Mouse (Mus musculus) kidney, adult 2 months (tissue): ENCODE results near the gene Ppfibp1. TPM values are rescaled to one million over a fixed set of nuclear protein-coding genes. Genes with fewer than 3 reads are reported as not detected.

Source experiments
- DNase-seq: peaks from one replicate; pipeline ENCODE4 v3.0.0; 2021
- H3K27ac ChIP-seq: fragments of 200-500 bp; 2 replicates; pipeline ENCODE4 v1.5.1; 2012; ENCODE audit warnings: low read depth, low read length, control low read depth, inconsistent platforms; ENCODE audit not compliant: insufficient read depth
- H3K27me3 ChIP-seq: fragments of 200-500 bp; replicated peaks from 2 replicates; pipeline ENCODE4 v1.6.1; 2012; ENCODE audit warnings: mild to moderate bottlenecking, moderate library complexity, low read length, inconsistent platforms; ENCODE audit not compliant: control insufficient read depth, insufficient read depth
- H3K36me3 ChIP-seq: fragments of 200-500 bp; 2 replicates; pipeline ENCODE4 v1.6.1; 2012; ENCODE audit warnings: mild to moderate bottlenecking, moderate library complexity, low read length, inconsistent platforms; ENCODE audit not compliant: control insufficient read depth, insufficient read depth
- H3K4me1 ChIP-seq: fragments of 200-500 bp; 2 replicates; pipeline ENCODE4 v1.6.1; 2011; ENCODE audit warnings: low read length; ENCODE audit not compliant: control insufficient read depth, insufficient read depth
- H3K4me3 ChIP-seq: fragments of 200-500 bp; 2 replicates; pipeline ENCODE4 v1.5.1; 2011; ENCODE audit warnings: mild to moderate bottlenecking, low read depth, low read length, control low read depth; ENCODE audit not compliant: insufficient read depth
- CTCF ChIP-seq: fragments of 200-500 bp; conservative IDR thresholded peaks from 2 replicates; pipeline ENCODE4 v1.5.1; 2011; ENCODE audit warnings: low read depth, mild to moderate bottlenecking, control low read depth, low read length, moderate library complexity, mixed read lengths; ENCODE audit not compliant: insufficient read depth, insufficient read length
- POLR2A ChIP-seq: fragments of 200-500 bp; IDR thresholded peaks from one replicate; pipeline ENCODE4 v1.6.1; 2011; ENCODE audit warnings: low read depth, low read length, control low read depth
- WGBS: fragments of 180-500 bp; shearing (Covaris S2); methylation state at CpG from one replicate; pipeline ENCODE4 v1.1.7; 2018; 5-methylcytosine and 5-hydroxymethylcytosine counted together
- polyA plus RNA-seq: library from polyadenylated mRNA; depleted of rRNA; stranded (reverse); fragments of >200 nt; gene quantifications from 2 replicates; pipeline ENCODE4 v1.2.3, GENCODE M21; 2012

The Ppfibp1 gene
- polyA plus RNA-seq, 1 experiment = 23.4 TPM

DNA sequence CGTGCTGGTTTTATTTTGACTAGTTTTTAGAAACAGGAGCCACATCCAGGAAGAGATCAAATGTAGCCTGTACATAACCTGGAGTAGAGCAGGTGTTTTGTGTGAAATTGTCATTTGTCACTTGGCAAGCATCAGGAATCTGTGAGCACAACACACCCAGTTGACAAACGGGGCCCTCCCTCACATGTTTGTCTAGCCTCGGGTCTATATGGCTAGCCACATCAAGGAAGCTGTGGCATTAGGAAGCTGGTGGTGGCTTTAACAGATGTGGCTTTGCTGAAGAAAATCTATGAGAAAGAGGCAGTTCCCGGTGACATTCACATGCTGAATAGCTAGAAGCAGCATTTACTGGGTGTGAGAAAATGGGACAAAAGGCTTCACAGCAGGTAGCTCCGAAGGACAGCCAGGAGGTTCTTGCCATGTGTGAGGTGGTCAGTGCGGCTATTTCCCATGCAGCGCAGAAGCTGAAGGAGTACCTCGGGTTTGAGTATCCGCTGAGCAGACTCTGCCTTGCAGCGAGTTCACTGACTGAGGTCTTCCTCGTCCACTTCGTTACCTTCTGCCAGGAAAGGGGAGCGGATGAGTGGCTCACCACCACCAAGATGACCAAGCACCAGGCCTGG, 144.1 kb downstream of the Ppfibp1 start, which contains the start of gene Rep15:
TSS of gene Rep15 (plus strand) at position 282 of the 623 bp plus-strand sequence.
- no peak for DNase-seq
- Histone ChIP-seq H3K4me3 (no peak within 1 kb of the TSS), H3K27ac (no peak within 1 kb of the TSS), H3K27me3 (no peaks in the 10 kb centered on the region), H3K36me3 (no peaks in the 10 kb centered on the region; the same call in 1 of the 2 replicates), H3K4me1 (no peaks in the 10 kb centered on the region)
- WGBS = 66% methylated on average over 13 of the region's 13 CpGs
- TF ChIP-seq POLR2A (no peak), CTCF (no peak)

DNA sequence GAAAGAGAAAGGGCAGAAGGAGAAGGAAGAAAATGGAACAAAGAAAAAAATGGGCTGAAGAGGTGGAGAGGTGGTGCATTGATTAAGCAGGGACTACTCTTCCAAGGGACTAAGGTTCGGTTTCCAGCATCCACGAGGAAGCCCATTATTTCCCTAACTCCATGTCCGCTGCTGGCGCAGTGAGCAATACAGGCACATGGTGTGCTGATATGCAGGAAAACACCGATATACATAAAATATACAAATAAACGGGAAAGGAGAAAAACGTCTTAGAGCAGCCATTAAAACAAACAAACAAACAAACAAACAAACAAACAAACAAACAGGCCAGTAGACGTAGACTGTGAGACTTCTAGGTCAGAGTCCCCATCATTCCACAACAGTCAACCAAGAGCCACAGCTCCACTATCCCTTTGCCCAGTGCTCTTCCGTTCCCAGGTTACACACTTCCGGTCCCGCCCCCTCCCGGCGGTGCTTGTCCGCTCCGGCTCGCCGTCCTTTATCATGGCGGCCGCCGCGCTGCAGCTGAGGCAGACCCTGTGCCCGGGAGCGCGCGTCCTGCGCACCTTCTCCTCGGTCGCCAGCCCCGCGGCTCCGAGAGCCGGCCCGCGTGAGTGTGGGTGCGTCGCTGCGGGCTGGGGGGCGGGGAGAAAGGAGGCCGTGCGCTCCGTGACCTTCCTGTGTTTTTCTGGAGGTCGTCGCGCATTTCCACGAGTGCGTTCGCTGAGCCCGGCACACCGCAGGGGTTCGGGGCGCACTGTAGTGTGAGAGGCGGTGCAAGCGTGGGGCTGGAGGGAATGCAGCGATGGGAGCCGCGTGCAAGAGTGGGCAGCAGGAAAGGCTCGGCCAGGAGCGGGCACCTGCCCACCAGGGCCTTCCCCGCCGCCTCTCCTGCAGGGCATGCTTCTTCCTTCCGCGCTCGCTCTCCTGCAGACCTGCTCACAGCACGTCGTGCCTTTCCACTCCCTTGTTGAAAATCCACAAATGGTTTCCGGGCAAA, 154.3 kb downstream of the Ppfibp1 start, which contains the start of gene Mrps35:
TSS of gene Mrps35 (plus strand) at position 474 of the 1,000 bp plus-strand sequence.
- peak; percentile 94 for DNase-seq
- no peaks in the 10 kb centered on the region for H3K36me3 ChIP-seq
- WGBS = 3% methylated on average over 66 of the region's 66 CpGs
- peak within 1 kb of the TSS; percentile 87 for H3K27ac ChIP-seq
- no peaks in the 10 kb centered on the region for H3K27me3 ChIP-seq
- TF ChIP-seq CTCF (no peak), POLR2A (peak; percentile 74)
- H3K4me1 ChIP-seq = peaks cover 7% of the 10 kb centered on the region; the same call in 1 of the 2 replicates
- peak within 1 kb of the TSS; percentile 95 for H3K4me3 ChIP-seq

DNA sequence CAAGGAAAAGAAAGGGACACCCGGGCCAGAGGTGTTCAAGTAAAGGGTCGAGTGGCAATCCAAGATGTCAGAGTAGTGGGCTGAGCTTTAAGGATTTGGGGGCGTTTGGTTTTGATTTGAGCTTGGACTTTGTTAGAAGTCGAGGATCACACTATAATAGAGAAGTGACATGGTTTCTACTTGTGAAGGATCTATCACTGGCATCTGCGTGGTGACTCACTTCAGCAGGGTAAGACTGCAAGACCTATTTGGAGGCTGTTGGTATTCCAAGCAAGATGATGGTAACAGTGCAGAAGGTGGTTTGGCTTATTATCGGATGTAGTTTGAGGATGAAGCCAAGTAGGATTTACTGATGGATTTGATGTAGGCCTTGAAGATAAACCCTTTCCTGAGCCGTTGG, 155.3 kb downstream of the Ppfibp1 start:
- TF ChIP-seq CTCF (no peak), POLR2A (no peak)
- Histone ChIP-seq H3K36me3 (no peaks in the 10 kb centered on the region), H3K27ac (no peak overlapping the region), H3K27me3 (no peaks in the 10 kb centered on the region), H3K4me1 (peaks cover 7% of the 10 kb centered on the region; the same call in 1 of the 2 replicates), H3K4me3 (peak overlapping the region; percentile 95)
- WGBS = 47% methylated on average over 7 of the region's 7 CpGs
- DNase-seq = no peak

DNA sequence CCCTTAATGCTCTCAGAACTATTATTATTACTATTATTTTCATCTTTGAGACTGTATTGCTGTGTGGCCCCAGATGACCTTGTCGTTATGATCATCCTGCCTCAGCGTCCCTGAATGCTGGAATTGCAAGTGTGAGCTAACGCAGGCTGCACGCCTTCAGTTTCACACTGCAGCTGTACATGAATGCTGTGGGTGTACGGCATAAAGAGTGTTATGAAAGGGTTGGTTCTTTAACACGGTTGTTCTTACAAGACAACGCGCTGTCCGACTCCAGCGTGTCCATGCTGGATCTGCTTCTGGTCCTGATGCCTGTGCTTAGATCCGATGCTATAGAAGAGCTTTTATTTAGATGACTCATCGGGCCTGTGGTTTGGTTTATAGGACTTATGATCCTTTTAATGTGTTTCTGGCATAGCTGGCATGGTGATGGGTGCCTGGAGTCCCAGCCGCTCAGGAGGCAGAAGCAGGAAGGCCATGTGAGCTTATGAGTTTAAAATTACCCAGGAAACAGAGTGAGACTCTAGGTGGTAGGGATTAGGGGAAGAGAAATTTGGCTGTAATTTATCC, 161.0 kb downstream of the Ppfibp1 start:
- Histone ChIP-seq H3K27ac (no peak overlapping the region), H3K36me3 (0 out of 2 replicates have a peak, but pooled peaks cover 3% of the 10 kb centered on the region), H3K27me3 (no peaks in the 10 kb centered on the region), H3K4me1 (peaks cover 5% of the 10 kb centered on the region; the same call in 1 of the 2 replicates), H3K4me3 (no peak overlapping the region)
- DNase-seq = no peak
- TF ChIP-seq CTCF = no peak
- TF ChIP-seq POLR2A = no peak
- 95% methylated on average over 13 of the region's 13 CpGs for WGBS

DNA sequence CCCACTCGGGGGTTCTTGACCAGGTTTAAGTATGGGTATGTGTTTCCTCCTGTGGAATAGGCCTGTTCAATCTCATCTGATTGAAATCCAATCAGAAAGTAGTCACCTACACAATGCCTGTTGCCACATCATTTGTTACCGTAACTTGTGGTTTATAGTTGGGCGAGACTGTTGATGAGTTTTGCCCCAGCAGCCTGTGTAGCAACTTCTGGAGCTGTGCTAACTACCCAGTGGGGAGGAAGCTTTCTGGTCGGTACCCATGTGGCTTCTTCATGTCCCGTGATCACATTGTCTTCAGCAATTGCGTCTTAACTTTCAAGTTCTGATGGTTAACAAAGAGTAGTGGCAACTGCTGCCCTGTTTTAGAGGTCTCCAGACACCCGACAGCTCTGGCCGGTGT, 163.4 kb downstream of the Ppfibp1 start:
- Histone ChIP-seq H3K27me3 (no peaks in the 10 kb centered on the region), H3K4me1 (peaks cover 5% of the 10 kb centered on the region; the same call in 1 of the 2 replicates), H3K4me3 (no peak overlapping the region), H3K27ac (no peak overlapping the region), H3K36me3 (0 out of 2 replicates have a peak, but pooled peaks cover 3% of the 10 kb centered on the region)
- DNase-seq = no peak
- TF ChIP-seq CTCF = no peak
- no peak for TF ChIP-seq POLR2A
- 94% methylated on average over 8 of the region's 8 CpGs for WGBS

DNA sequence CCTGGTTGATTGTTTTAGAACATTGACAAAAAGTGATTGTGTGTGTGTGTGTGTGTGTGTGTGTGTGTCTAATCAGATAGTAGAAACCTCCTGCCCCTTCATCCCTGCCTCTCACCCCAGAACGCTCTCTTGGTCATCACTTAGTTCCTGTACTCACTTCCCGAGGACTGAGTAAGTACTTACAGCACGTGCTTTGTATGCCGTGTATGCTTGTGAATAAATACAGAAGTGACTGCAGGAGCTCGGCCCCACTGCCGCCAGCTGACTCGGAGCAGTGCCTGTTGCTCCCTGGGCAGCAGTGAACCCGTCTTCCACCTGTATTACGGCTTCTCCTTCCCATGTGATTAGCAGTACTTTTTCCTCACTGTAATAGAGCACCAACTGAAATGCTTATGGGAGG, 164.2 kb downstream of the Ppfibp1 start:
- Histone ChIP-seq H3K27me3 (no peaks in the 10 kb centered on the region), H3K4me3 (no peak overlapping the region), H3K36me3 (0 out of 2 replicates have a peak, but pooled peaks cover 3% of the 10 kb centered on the region), H3K4me1 (peaks cover 5% of the 10 kb centered on the region; the same call in 1 of the 2 replicates), H3K27ac (no peak overlapping the region)
- TF ChIP-seq CTCF (no peak), POLR2A (no peak)
- 93% methylated on average over 9 of the region's 9 CpGs for WGBS
- no peak for DNase-seq
